Mouse (Mus musculus) left cerebral cortex, postnatal 25 days (tissue): Measurements from ENCODE around the gene Mef2b. TPM values are rescaled to one million over a fixed set of nuclear protein-coding genes. Genes with fewer than 3 reads are reported as not detected.

Experiments used
- DNase-seq, 2 experiments: peaks; one replicate each; pipeline ENCODE4 v3.0.0; 2022; ENCODE audit warnings: low spot score in 2 of 2, mixed read lengths in 1 of 2
- intact Hi-C: fragments of 180-260 bp; cut with DNase I; formaldehyde crosslinking; loops from one replicate; pipeline ENCODE4 v1.15.1; 2025
- total RNA-seq, 2 experiments: library from RNA; stranded (reverse); gene quantifications; 2 replicates each; pipeline ENCODE4 v1.2.3; 2021

Gene Mef2b
- total RNA-seq: under 1 TPM in 1 of 2 experiments, not detected in 1; 0.57 TPM

DNA sequence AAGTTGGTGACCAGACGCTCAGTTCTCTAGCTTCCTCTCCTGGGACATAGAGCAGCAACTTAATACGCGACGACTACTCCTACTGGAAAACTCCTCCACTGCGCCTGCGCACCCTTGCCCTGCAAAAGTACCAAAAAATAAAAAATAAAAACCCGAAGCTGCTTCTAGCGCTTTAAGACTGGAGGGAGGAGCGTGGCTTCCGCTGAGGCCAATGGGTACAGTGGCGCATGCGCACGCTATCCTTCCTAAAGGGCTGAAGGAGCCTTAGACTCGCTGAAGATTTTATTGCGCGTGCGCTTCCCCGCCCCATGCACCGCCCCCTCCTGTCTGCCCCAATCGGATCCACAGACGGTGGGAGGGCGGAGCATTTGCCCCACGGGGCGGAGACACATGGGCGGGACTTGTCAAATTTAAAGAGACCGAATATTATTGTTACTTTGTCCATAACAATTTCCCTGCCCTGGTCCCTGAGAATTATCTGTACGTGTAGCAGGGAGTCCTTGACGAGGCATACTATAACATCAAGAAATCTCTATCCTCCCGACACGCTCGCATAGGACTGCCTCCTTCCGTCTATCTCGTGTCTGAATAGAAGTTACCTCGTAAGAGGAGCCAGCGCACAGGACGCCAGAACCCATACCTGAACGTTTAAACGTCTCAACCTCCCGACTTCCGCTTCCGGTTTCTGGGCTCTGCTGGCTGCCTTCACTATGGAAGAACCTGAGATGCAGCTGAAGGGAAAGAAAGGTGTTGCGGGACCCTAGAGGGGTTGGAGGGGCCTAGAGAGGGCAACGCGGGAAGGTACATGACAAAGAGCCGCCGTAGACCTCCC lies at the start of gene Mef2b, which contains the start of the genes Rfxank and Borcs8:
Gene Mef2b, plus strand, starts transcription at position 686 of the 832 bp plus-strand sequence.
Gene Rfxank, minus strand, starts transcription at position 129 of the 832 bp plus-strand sequence.
Gene Borcs8, plus strand, starts transcription at position 474 of the 832 bp plus-strand sequence.
- intact Hi-C loops: no loop called here

DNA sequence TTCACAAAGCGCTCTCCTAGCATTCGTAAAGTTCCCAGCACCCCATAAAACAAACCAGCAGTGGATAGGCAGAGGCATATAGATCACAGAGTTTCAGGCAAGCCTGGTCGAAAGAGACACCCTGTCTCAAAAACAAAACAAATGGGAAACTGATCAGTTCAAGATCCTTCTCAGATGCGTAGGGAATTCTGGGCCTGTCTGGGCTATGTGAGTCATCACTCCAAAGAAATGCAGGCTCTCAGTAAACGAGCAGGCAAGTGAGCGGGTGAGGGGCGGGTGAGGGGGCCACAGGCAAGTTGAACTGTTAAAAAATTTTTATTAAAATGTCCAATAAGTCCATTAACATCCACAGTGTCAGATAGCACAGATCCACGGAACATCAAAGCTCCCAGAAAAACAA lies 46.7 kb upstream of the Mef2b start:
- peak in 1 of 2 experiments; percentile 57 for DNase-seq
- intact Hi-C loops: no loop called here

More for the DNA sequence above, at the start of gene Mef2b, which contains the start of the genes Rfxank and Borcs8:
- DNase-seq: peak; percentile 98 to 99

DNA sequence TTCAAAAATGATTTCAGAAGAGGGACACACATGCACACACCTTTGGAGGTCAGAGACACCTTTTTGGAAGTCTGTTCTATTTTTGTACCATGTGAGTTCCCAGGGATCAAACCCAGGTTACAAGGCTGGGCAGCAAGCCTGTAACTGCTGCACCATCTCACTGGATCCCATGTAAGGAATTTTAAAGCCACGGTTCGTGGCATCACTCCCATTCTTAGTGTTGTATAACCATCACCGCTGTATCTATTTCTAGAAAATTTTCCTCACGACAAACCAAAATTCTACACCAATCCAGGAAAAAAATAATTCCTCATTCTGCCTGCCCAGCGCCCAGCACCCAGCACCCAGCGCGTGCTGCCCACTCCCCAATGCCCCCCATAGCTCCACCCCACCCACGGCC lies 40.2 kb upstream of the Mef2b start:
- intact Hi-C loops: loop anchor here (2.0 kb wide), 1 partner anchor 20 kb away; no protein-coding TSS in a partner anchor

DNA sequence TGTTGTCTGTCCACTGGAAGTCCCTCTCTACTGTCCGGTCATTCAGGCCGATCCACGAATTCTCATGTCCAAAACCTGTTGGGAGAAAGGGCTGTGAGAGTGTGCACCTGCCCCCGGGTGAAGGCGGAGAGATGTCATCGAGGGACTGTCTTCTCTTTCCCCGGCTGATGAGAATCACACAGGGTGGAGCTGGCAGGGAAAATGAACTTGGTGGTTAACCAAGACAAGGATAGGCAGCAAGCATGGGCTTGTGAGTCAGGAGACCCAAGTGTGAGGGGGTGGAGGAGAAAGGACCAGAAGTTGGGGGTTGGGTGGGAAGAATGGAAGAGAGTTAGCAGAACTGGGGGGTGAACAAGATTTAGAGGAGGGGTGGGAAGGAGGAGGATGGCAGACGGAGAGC lies 39.3 kb upstream of the Mef2b start:
- peak in 1 of 2 experiments; percentile 87 for DNase-seq
- intact Hi-C loops: no loop called here

More for the DNA sequence above, 40.2 kb upstream of the Mef2b start:
- peak in 1 of 2 experiments; percentile 88 for DNase-seq

DNA sequence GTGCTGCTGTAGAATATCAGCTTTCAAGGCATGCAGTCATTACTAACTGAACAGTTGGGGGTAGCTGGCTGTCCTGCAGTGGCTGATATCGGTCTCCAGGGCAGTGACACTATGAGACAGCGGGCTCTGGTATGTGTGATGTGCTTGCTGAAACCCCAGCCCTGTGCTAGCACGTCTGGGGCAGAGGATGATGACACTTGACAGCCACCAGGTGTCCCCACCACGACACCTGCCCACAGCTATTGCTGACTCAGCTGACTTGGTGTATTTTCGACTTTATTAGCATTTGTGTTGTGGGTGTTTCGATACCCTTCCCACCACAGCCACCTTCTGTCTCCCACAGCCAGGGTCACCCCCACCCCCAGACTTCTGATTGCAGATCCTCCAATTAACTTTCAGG lies 35.0 kb upstream of the Mef2b start:
- no peak for DNase-seq
- intact Hi-C loops: no loop called here

DNA sequence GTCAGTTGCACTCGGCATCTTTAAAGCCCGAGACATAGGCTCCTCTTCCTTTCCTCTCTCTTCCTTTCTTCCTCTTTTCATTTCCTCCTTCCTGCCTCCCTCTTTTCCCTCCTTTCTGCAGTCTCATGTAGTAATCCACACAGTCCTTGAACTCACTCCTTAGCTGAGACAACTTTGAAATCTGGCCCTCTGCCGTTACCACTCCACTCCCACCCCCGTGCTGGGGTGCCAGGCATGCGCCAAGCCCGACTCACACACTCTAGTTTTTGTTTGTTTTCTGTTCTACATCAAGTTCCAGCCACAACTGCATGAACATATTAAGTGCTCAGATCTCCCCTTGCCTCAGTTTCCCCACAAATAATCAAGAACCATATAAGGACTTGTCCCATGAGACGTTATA lies 34.6 kb upstream of the Mef2b start:
- DNase-seq: peak in 1 of 2 experiments; percentile 62
- intact Hi-C loops: no loop called here

DNA sequence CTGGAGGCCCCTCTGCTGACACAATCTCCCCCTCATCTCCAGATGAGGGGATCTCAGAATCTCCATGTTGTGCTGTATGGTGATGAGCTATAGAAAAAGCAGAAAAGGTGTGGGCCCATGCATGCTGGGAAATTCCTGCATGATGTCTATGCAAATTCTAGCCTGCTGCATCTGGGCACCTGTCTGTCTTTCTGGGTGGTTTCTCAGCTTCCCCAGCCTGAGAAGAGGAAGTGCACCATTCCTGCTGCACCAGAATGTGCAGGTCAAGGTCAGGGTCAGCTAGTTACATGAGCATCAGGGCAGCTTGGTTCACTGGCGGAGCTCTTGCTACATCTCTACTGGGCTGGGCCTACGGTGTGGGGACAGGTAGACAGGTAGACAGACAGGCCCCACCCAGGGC lies 29.1 kb upstream of the Mef2b start:
- DNase-seq: no peak
- intact Hi-C loops: no loop called here

DNA sequence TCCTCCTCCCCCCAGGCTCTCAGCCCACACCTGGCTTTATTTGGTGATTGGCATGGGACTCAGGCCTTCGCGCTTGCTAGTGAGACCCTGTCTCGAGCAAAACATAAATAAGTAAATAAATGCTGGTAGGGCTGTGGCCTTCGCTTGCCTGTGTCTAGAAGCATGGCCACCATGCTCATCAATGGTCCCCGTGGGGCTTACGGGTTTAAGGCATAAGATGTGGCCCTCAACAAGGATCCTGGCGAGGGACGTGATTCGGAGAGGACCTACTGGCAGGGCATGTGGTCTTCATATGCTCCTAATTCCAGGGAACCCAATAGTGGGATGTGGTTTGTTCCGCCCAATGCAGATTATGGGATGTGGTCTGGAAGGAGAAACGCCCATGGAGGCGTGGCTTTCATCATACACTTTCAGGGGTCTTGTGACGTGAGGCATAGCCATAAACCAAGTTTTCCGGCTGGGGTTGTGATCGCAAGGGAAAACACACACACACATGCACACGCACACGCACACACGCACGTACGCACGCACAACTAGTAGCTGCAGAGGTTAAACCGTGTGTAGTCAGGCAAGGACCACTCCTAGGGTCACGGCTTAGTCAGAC lies 28.2 kb upstream of the Mef2b start:
- intact Hi-C loops: no loop called here
- no peak for DNase-seq

GRCm38 (mm10) chr8:70112401-70113016 lies 27.0 kb upstream of the Mef2b start:
- DNase-seq: no peak
- intact Hi-C loops: no loop called here

GRCm38 (mm10) chr8:70114488-70114887 lies 25.0 kb upstream of the Mef2b start:
- intact Hi-C loops: no loop called here
- no peak for DNase-seq

DNA sequence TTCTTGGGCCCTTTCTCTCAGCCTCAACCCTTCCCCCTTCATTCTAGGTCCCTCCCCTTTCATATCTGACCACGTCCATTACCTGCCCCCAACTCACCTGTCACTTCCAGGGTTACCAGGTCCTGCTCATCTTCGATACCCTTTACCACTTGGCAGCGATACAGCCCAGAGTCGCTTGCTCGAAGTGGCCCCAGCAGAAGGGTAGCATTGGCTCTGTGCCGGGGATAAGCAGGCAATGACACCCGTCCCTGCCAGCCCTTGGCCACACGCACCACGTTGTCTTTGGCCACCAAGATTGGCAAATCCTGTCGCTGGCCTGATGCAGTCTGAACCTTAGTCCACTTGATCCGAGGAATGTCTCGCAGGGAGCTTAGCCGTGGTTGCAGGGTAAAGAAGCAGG lies 24.6 kb upstream of the Mef2b start:
- intact Hi-C loops: no loop called here
- no peak for DNase-seq

DNA sequence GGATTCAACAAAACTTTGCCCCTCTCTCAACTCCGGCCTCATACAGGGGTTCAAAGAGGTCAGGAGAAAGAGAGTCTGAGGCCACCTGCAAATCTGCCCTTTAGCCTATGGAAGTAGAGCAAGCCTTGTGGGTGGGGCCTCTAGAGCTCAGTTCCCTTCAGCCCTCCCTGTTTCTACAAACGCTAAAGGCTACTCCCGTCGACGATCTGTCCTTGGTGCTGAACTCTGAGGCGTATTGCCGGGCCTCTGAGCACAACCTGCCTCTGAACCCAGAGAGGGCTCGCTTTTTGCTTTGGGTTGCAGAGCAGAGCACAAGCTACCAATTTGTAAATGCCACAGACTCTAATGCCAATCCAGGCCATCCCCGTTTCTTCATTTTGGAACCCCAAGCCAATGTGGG lies 21.9 kb upstream of the Mef2b start:
- no peak for DNase-seq
- intact Hi-C loops: loop anchor here (2.0 kb wide), 1 partner anchor 19 kb away; no protein-coding TSS in a partner anchor

- peak; percentile 80 to 96 for DNase-seq
- intact Hi-C loops: loop anchor here (2.0 kb wide), 1 partner anchor 20 kb away; no protein-coding TSS in a partner anchor
Measured at GRCm38 (mm10) chr8:70118726-70119700, 20.5 kb upstream of the Mef2b start.

DNA sequence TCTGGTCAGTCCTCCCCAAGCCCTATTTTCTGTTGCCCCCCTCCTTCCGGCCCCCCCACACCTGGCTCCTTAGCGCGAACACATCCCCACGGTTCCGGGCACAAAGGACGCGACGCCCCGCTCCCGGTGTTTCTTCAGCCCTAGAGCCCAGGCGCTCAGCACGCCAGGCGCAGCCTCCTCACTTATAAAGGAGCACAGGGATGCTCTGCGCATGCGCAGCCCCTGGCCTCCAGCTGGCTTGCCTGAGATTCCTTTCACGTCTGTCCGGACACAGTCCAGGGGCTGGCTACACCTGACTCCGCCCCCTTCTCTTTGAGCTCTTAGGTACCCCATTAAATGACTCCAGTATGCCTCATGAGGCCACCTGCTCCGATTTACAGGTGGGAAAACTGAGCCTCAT lies 18.8 kb upstream of the Mef2b start, which contains the start of gene Ncan:
Gene Ncan, minus strand, starts transcription at position 207 of the 400 bp plus-strand sequence.
- intact Hi-C loops: no loop called here

DNA sequence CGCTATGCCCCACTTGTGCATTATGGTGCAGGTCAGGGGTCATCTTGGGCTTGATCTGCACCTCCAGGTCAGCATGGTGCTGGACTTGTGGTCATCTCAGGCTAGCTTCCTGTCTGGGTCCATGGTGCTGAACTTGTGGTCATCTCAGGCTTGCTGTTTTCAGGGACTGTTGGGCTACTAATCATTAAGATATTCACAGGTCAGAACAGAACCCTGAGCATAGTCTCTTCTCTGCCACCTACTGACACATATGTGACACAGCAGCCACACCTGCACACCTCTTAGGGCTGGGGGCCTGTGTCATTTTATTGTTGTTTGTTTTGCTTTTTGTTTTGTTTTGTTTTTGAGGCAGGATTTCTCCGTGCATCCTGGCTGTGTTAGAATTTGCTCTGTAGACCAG lies 16.6 kb upstream of the Mef2b start:
- DNase-seq: no peak
- intact Hi-C loops: loop anchor here (2.0 kb wide), 1 partner anchor 36 kb away; no protein-coding TSS in a partner anchor

More for the DNA sequence above, 18.8 kb upstream of the Mef2b start, which contains the start of gene Ncan:
- DNase-seq: peak; percentile 89 to 94

GRCm38 (mm10) chr8:70124992-70125391 lies 14.5 kb upstream of the Mef2b start:
- peak in 1 of 2 experiments; percentile 69 for DNase-seq
- intact Hi-C loops: no loop called here

- intact Hi-C loops: no loop called here
- peak; percentile 57 to 60 for DNase-seq
Measured at GRCm38 (mm10) chr8:70128435-70128834, 11.1 kb upstream of the Mef2b start.

GRCm38 (mm10) chr8:70129309-70129952 lies 10.1 kb upstream of the Mef2b start:
- intact Hi-C loops: no loop called here

More at GRCm38 (mm10) chr8:70129309-70129952, 10.1 kb upstream of the Mef2b start:
- DNase-seq: peak; percentile 67 to 81
